Mouse (Mus musculus) CH12F3 (cell line): ENCODE results near the gene Lrrk1.

Experiments
- in situ Hi-C: fragments of 300-500 bp; cut with MboI; formaldehyde crosslinking; loops from 2 replicates; pipeline ENCODE4 v1.14.3; 2020; ENCODE audit warnings: low sequenced_read_pairs

The Lrrk1 gene

DNA sequence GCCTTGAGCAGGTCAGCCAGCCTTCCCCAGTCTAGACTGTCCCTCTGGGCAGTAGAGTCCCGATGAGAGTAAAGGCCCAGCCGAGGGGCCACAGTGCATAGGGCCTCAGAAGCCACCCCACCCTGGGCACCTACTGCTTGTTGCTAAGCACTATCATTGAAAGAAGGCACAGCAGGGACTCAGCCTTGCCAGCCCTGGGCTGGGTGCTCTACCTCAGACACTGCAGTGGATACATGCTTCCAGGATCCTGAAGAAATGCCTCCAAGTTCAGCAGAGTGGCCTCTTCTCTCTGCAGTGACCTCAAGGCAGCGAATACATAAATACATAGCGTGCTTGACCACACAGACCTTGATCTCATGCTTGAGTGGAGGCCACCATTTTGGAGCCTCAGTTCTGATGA is 156.3 kb downstream of the Lrrk1 start:
- in situ Hi-C loops, result no loop called here

DNA sequence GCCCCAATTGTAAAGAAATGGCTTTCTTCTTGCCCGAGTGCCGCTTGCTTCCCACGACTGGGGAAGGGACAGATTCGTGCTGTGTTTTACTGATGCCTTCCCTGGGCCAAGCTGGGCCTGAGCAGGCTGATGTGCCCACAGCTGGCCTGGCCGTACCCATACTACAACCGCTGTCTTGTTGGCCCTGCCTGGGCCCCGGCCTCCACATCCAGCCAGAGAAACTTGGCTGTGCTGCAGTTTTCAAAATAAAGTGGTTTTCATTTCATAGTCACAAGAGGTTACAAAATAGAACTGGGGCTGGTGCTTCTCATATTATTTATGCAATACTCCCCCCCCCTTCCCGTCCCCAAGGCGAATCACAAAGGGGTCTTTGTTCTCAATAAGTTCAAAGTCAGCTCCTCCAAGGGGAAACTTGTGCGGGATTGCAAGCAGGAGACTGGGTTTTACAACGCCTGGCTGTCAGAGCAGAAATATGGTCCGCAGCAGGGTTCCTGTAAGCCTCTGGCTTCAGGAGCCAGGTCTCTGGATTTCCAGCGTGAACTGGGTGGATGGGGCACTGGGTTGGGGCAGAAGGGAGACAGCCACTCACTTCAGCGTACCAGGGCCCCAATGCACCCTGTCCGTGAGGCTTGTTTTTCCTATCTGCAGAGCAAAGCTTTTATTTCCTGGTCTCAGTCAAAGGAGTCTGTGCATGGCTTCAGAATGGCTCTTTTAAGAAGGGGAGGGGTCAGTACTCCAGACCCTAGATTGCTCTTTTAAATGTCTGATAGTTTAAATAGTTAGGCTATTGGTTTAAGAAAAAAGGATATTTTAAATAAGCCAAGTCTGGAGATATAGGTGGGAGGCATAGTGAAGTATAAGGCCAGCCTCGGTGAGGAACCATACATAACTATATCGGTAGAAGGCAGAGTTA is 157.3 kb downstream of the Lrrk1 start:
- in situ Hi-C loops, result no loop called here

DNA sequence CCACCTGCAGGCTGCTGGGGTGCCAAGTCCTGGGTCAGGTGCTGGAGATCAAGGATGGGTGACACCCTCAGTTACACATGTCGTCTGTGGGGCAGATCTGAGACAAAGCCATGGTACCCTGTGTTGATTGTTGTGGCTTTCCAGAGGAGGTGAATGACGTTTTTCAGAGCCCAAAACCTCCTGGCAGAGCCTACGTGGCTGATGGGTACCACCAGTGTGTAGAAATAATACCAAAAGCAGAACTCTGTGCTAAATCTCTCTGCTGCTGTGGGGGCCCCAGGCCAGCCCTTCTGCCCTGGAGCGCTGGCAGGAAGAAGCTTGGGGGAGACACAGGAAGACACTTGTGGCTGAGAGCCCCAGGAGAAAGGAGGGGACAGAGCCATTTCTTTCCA is 157.9 kb downstream of the Lrrk1 start:
- in situ Hi-C loops, result no loop called here

DNA sequence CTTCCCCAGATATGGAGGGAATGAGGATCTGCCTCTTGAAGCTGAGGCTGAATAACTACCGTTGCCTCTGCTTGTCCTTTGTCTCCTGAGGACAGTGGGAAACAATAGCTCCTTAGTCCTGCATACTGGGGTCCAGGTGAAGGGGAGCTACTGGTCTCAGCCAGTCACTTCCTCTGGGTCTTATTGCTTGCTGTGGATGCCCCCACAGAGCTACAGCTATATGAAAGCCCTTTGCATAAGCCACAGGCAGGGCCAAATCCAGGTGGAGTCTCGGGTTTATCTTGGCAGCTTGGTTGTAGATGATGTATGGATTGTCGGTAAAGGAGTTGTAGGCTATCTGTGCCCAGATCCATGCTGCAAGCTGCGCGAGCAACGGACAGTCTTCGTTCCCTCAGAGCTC is 158.7 kb downstream of the Lrrk1 start:
- in situ Hi-C loops, result no loop called here

DNA sequence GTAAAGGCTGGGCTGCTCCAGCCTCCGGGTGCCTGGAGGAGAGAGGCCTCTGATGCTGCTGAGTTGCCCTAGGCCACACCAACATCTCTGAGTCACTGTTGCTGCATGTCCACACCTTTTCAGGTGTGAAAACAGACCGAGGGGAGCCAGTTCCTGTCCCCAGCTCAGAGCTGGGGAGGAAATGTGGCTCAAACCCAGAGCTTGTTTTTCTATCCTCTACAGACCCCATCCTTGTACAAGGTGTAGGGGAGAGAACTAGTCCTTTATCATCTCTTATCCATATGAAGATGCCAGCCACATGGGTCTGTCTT is 159.6 kb downstream of the Lrrk1 start:
- in situ Hi-C loops, result no loop called here

DNA sequence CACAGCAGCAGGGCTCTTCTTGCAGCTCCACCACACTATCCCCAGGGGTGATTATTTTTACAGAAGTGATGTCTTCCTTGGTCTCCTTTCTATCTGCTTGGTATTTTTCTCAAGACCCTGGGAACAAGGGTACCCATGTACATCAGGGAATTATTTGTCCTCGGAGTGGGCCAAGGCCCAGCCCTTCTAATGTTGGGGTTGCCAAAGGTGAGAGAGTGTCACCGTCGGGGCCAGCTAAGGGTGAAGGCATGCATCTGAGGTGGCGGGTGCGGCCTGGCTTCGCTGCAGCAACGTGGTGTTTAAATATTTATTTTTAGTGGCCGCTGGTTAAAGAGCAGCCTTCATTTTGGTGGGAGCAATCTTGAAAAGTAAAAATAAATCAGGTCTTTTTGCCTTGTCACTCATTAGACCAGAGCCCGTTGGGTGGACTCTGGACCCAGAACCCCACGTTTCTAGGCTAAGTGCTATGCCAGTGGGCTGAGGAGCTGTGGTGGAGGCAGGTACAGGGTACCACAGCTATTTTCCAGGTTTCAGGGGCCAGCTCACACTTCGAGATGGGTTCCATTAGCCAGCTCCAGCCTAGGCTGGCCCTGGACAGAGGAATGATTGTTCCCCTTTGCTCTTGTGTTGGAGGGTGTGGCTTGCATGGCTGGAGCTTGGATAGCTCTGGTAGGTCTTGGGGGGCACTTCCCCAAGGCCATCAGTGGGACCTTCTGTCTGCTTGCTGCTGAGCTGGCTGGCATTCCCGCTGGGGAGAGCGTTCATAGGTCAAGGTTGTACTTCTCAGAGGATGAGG is 160.1 kb downstream of the Lrrk1 start:
- in situ Hi-C loops, result no loop called here

DNA sequence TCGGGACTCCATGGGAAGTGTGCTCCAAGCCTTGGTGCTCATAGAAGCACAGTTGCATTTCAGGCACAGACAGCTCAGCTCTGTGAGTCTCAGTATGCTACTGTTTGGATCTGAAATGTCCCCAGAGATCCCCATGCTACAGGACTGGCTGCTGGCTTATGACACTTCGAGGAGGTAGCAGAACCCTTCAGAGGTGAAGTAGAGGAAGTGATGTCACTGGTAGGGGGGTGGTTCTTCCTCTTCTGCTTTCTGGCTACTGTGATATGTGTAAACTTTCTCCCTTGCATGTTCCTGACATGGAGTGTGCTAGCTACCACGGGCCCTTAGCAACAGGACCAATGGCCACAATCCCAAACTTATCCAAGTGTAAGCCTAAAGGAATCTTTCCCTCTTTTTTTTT is 162.3 kb downstream of the Lrrk1 start:
- in situ Hi-C loops, result no loop called here

DNA sequence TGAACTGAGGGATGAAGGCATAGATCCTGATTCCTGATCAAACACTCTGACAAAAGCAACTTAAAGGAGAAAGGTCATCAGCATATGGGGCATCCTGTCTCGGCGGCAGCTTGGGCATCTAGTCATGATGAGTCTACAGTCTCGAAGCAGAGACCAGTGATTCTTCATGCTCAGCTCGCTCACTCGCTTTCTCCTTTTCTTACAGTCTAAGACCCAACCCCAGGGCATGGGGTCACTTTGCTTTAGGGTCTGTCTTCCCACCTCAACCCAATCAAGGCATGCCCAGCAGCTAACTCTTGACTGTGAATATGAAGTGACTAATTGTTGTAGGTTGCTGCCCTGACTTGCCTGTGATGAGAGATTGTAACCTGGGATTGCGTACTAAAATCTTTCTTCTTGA is 163.6 kb downstream of the Lrrk1 start:
- in situ Hi-C loops, result no loop called here

DNA sequence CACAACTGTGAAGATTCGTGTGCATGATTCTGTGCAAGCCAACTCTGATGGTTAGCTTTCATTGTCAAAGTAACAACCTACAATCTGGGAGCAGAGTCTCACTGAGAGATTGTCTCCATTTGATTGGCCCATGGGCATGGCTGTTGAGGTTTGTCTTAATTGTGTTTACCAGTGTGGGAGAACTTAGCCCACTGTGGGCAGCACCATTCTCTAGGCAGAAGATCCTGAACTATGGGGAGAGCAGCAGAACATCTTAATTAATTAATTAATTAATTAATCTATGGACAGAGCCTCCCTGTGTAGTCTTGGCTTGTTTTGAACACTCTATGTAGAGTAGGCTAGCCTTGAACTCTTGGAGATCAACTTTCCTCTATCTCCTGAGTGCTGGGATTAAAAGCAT is 164.4 kb downstream of the Lrrk1 start:
- in situ Hi-C loops, result no loop called here

DNA sequence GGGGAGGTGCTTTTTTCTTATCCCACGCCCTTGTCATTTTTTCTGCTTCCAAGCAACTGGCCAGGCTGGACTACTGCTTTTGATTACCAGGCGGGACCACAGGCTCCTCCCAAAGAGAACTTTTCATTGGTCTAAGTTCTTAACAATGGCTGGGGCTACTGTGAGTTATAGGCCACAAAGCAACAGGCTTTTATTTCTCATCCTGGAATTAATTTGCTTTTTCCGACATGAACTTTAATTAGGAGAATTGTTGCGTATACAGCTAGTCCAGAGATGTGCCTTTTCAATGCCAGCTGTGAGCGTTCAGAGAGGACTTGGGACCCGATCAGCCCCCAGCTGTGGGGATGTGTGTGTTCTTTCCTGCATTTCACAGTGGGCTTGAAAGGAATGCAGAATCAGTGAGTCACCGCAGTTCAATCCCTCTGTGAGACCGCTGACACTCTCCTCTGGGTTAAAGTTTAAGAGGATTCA is 165.5 kb downstream of the Lrrk1 start:
- in situ Hi-C loops, result no loop called here

DNA sequence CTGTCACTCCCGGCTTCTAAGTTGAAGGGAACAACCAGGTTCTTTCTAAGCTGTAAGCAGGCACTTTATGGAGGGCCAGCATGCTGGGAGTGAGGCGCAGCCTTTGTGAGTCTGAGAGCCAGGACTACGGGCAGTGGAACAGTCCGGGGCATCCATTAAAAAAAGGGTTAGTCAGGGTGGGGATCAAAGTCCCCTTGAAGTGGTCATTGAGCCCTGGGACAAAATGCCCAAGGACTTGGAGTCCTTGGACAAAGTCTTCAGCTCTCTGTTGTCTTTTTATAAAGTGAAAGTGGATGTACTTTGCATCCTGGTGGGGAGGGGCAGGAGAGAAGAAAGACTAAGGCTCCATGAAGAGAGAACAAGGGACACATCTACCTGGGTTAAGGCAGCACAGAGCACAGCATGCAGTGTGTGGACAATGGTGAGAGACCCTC is 168.3 kb downstream of the Lrrk1 start:
- in situ Hi-C loops, result no loop called here

DNA sequence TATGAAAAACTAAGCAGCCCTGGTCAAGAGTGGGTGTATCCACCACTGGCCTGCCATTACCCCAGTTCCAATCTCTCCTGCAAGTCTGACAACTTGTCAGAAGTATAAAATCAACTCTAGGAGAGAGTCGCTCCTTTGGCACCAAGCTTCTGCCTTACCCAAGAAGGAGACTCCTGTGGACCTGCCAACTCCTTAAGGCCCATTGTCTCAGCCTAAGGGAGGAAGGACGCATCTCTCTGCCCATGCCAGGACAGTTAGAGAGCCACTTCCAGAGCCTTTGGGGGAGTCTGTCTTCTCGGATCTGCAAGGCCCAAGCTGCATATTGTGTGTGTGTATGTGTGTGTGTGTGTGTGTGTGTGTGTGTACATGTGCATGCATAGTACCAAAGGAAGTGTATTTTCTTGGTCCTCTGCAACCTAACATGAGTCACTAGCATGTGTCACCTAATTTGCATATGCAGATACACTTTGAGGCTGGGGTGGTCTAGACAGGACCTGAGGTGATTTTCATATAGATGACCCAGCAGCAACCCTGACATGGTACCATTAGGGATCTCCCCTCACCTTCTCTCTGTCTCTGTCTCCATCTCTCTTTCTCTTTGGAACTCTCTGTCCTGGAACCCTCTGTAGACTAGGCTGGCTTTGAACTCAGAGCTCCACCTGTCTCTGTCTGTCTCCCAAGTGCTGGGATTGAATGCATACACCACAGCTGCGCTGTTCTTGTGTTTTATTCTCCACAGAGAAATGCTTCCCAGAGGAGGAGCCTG is 168.9 kb downstream of the Lrrk1 start:
- in situ Hi-C loops, result no loop called here

DNA sequence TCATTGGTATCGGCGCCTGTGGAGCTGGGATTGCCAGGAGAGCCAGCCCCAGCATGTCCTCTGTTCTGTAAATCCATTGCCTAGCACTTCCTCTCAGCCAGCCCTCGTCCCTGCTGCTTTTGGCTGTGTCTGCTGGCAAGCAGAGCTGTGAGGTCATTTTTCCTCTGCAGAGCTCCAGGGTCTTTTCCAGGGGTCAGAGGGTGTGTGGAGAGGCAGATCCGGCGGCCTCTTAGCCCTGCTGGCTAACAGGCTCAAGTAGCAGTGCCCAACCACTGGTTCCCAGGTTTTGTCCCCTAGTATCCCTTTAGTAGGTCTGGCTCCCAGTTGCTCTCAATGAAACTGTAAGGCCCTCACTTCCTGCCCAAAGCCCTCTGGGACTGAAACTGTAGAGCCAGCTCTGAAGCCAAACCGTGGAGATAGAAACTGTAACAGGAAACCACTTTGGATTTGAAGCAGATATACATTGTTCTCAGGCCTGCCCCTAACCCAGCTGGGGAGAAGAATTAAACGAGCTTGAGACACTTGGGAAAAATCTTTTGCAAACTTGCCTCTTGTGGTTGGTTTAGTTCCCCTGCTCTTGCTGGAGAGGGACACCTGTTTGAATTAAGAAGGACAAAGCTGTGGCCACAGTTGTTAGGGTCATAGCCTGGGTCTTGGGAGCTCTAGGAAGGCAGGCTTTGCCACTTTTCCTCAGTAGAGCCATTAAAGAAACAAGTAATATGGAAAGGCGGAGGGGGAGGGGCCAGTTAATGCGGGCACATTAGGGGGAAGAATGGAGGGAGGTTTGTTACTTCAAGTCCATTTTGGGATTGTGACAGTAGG is 169.7 kb downstream of the Lrrk1 start:
- in situ Hi-C loops, result no loop called here

DNA sequence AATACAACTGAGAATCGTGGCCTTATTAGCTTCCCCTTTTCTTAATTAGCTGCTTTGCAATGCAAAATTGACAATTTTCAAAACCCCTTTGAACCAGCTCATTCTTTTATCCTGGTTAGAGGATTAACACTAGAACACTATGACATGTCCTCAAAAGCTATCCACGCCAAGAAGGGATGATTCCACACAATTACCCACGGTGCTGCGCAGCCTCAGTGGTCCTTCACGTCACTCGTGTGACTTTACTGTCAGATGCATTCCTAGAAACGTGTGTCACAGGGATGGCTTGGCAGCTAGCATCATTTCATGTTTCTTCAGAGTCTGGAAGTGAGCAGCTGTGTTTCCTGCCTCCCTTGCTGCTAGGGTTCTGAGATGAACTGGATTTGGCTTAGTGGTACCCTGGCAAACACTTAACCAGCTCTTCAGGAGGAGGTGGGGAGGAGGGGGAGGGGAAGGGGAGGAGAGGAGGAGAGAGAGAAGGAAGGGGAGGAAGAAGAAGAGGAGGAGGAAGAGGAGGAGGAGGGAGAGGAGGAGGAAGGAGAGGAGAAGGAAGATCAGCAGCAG is 170.5 kb downstream of the Lrrk1 start:
- in situ Hi-C loops, result no loop called here

DNA sequence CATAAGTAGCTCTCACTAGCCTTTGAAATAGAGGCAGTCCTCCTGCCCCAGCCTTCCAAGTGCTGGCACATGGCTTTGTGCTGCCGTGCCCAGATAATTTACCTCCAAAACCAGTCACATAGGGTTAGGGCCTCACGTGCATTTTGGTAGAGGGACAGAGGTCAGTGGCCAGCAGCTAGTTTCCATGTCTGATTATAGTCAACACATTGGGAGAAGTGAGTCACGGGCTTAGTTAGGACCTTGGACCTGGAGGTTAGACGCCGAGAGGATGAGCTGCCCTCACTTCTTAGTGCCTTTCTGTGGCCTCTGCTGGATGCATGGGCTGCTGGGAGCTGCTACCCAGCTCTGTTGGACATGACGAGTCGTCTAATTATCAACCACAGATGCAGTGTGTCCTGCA is 171.1 kb downstream of the Lrrk1 start:
- in situ Hi-C loops, result no loop called here

DNA sequence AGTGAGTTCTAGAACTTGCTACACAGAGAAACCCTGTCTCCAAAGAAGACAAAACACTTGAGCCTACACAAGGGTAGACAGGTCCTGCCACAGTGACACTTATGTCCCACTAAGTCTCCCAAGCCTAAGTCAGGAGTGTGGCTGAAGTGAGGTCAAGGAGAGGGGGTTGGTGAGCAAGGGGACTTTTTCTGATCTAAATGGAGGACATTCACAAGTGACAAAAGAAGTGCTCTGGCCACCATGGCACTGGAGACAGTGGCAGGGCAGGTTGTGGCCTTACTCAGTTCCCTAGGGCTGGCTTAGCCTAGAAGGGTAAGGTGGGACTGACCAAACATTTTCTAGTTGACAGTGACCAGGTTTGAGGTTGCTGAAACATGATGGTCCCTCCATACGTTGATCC is 172.2 kb downstream of the Lrrk1 start:
- in situ Hi-C loops, result no loop called here

DNA sequence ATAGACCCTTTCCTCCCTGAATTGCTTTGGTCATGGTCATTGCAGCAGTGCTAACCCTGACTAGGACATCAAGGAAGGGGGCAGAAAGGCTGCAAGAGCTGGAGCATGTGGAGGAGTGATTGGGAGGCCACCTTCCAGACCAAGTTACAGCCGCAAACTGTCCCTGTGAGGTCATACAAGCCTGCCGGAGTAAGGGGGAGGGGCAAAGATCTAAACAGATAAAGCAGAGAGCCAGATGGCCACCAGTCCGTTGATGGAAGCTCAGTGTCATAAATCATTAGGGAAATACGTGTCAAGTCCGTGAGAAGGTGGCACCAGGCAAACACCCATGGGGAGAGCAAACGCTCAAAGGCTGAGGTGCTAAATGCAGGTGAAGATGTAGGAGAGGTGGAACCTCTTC is 173.7 kb downstream of the Lrrk1 start:
- in situ Hi-C loops, result no loop called here

DNA sequence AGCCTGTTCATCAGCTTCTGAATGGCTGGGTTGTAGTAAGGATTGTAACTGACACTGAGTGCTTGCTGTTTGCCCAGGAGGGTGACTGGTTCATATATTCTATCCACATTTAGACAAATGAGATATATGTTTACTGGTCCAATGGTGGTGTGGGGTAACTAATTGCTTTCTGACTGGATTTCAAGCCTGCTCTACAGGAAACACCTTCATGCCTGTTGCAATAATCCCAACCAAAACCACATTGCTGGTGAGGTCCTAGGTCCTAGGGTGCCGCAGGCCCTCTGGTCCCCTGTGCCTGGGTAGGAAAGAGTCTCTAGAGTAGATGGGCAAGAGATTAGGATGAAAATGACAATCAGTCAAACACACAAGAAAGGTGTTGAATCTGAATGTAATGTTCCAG is 175.3 kb downstream of the Lrrk1 start:
- in situ Hi-C loops, result no loop called here

DNA sequence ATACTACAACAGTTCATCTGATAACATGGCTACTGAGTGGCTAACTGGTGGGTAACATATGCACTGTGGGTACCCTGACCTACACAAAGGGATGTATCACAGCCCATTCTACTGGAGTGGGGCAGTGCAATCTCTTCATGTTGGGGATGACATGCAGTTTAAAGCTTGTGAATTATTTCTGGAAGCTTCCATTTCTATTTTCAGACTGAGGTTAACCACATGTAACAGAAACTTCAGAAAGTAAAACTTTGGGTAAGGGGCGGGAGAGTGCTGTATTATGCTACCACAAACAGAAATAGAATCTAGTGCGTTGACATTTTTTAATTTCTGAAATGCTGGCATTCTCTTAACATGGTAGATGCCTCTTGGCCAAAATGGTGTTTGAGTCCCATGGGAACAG is 178.2 kb downstream of the Lrrk1 start:
- in situ Hi-C loops, result no loop called here

DNA sequence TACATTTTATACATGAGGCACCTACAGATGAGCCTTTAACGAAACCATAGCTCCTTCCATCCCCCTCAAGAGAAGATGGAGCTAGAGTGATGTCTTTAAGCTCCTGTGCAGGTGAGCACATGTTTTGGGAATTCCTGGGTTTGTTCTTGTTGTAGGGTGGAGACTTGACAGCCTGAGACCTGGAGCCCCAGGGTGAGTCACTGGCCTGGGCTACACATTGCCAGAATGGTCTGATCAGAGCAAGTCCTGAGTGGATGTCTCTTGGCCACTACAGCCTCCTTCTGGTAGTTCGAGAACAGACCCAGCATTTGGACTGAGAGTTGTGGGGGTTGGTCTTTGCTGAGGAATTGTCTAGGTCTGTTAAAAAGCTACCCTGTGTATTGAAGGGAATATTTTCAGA is 186.5 kb downstream of the Lrrk1 start:
- in situ Hi-C loops, result no loop called here
